Mouse (Mus musculus): ENCODE measurements around the gene Tmeff2. TPM values are rescaled to one million over a fixed set of nuclear protein-coding genes. Genes with fewer than 3 reads are reported as not detected.

Tmeff2 gene
- total RNA-seq, 2 experiments from 2014 or later = 48.1 to 50.0 TPM

GRCm38 (mm10) chr1:50940131-50941039 lies 39.9 kb downstream of the Tmeff2 start:
- no peak for TF ChIP-seq CTCF (IDR thresholded peaks at IDR 0.05)
- Histone ChIP-seq H3K27ac (no peak overlapping the region), H3K4me3 (no peak overlapping the region)
- intact Hi-C loops (cut with DNase I) = no loop called here
- DNase-seq (ENCODE audit: extremely low spot score in 1 of 2, low spot score in 2 of 2) = peak in 1 of 2 experiments; percentile 20

DNA sequence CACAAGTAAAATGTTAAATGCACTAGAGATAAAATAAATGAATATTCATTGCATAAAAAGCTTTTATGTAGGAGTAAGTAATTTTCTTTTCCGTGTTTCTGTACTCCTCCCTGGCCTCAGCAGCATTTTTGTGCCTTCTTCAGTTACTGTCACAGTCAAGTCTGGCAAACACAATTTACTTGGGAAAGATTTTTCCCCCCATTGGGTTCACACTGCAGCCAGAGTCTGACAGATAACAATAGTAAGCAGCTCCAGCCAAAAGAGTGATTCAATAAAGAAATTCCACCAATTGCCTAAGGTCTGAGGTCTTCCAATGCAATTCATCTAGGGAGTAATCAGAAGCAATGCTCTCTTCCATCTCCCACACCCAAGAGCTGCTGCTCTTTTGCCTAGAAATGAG lies 48.1 kb downstream of the Tmeff2 start:
- no peak for DNase-seq (ENCODE audit: extremely low spot score in 1 of 2, low spot score in 2 of 2)
- no peak for TF ChIP-seq CTCF (IDR thresholded peaks at IDR 0.05)
- intact Hi-C loops (cut with DNase I) = no loop called here
- Histone ChIP-seq H3K27ac (no peak overlapping the region), H3K4me3 (no peak overlapping the region)

DNA sequence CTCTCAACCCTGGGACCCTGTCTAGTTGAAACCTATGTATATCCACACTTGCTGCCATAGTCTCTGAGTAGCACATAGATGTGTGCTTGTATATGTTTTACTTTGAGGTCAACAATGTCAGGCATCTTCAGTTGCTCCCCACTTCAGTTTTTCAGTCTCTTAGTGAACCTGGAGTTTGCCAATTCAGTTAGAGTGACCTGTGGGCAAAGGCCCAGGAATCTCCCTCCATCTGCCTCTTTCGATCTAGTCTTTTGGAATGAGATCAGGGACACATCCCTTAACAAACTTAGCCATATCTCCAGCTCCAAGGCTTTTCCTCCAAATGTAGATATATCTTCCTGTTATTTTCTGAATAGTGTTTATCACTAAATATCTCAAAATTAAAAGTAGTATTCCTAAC lies 58.4 kb downstream of the Tmeff2 start:
- intact Hi-C loops (cut with DNase I) = no loop called here
- Histone ChIP-seq H3K27ac (no peak overlapping the region), H3K4me3 (no peak overlapping the region)
- no peak for DNase-seq (ENCODE audit: extremely low spot score in 1 of 2, low spot score in 2 of 2)
- TF ChIP-seq CTCF (IDR thresholded peaks at IDR 0.05) = no peak

GRCm38 (mm10) chr1:50961954-50962648 lies 61.7 kb downstream of the Tmeff2 start:
- TF ChIP-seq CTCF (IDR thresholded peaks at IDR 0.05) = peak; percentile 92
- peak overlapping the region; percentile 29; the same call in 1 of the 2 replicates for H3K4me3 ChIP-seq
- intact Hi-C loops (cut with DNase I) = loop anchor here (1.0 to 10.0 kb wide), 5 partner anchors 230 to 635 kb away; partner anchors contain the start of gene Nabp1
- H3K27ac ChIP-seq = peak overlapping the region; percentile 29
- peak; percentile 56 to 62 for DNase-seq (ENCODE audit: extremely low spot score in 1 of 2, low spot score in 2 of 2)

DNA sequence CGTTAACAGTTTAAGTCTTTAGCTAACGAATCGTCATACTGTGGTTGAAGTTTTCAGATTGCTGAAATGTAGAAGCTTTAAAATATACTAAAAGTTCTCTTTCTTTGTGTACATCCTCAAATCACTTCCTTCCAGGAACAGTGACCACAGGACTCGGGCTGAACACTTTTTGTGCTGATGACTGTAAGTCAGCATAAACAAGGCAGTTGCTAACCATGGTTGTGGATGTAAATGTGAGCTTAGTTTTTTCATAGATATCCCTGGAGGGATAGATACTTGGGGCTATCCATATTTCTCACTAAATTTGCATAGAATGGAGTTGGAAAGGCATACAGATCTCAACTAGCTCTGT lies 62.2 kb downstream of the Tmeff2 start:
- Histone ChIP-seq H3K4me3 (peak overlapping the region; percentile 29; the same call in 1 of the 2 replicates), H3K27ac (no peak overlapping the region)
- no peak for DNase-seq (ENCODE audit: extremely low spot score in 1 of 2, low spot score in 2 of 2)
- intact Hi-C loops (cut with DNase I) = loop anchor here (1.0 to 10.0 kb wide), 5 partner anchors 230 to 635 kb away; partner anchors contain the start of gene Nabp1
- no peak for TF ChIP-seq CTCF (IDR thresholded peaks at IDR 0.05)

- no peak for TF ChIP-seq CTCF (IDR thresholded peaks at IDR 0.05)
- Histone ChIP-seq H3K4me3 (no peak overlapping the region), H3K27ac (peak overlapping the region; percentile 48)
- DNase-seq (ENCODE audit: extremely low spot score in 1 of 2, low spot score in 2 of 2) = no peak
- intact Hi-C loops (cut with DNase I) = loop anchor here (5.0 to 10.0 kb wide), 2 partner anchors 148 to 505 kb away; partner anchors contain the start of gene Nabp1
These were observed 69.2 kb downstream of the Tmeff2 start for GRCm38 (mm10) chr1:50969685-50970084.

- no peak for TF ChIP-seq CTCF (IDR thresholded peaks at IDR 0.05)
- no peak for DNase-seq (ENCODE audit: extremely low spot score in 1 of 2, low spot score in 2 of 2)
- no peak overlapping the region for H3K27ac ChIP-seq
- intact Hi-C loops (cut with DNase I) = no loop called here
- no peak overlapping the region for H3K4me3 ChIP-seq
These were observed 70.4 kb downstream of the Tmeff2 start for GRCm38 (mm10) chr1:50970853-50971252.

DNA sequence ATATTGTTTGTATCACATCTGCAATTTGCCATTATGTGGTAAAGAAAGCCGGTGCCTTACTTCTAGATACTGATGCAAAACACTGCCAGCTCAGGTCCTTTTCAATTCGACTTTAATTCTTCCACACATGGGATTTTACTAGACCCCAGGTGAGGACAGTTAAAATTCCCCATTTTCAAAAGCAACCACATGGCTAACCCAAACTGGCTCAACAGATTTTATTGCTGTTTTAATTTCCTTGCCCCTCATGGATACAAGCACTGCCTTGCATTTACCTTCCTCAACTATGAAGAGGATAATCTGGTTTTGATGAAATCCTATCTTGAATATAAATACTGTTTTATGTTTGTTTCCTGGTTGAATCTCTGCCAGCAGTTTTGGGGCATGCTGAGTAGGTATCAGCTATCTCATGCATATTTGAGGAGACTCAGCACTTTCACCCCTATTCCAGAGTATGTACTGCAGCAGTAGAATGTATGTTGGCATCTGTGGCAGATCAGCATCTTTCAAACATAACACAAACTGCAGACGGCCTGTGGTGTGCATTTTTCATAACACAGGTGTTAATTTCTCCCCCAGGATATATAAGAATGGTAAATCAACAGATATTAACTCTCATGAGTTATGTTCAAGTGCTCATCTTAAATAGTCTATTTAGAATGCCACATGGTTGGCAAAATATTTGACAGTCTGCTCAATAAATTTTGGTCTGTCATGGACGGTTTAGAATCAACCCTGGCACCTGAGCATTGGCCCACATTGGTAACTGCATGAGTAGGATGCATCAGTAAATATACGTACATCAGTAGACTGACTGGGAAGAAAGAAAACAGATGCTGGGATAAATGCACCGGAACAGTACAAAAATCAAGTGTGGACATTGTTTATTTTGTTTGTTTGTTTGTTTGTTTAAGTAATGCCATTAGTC lies 72.3 kb downstream of the Tmeff2 start:
- intact Hi-C loops (cut with DNase I) = no loop called here
- TF ChIP-seq CTCF (IDR thresholded peaks at IDR 0.05) = no peak
- no peak overlapping the region for H3K4me3 ChIP-seq
- DNase-seq (ENCODE audit: extremely low spot score in 1 of 2, low spot score in 2 of 2) = no peak
- no peak overlapping the region for H3K27ac ChIP-seq

DNA sequence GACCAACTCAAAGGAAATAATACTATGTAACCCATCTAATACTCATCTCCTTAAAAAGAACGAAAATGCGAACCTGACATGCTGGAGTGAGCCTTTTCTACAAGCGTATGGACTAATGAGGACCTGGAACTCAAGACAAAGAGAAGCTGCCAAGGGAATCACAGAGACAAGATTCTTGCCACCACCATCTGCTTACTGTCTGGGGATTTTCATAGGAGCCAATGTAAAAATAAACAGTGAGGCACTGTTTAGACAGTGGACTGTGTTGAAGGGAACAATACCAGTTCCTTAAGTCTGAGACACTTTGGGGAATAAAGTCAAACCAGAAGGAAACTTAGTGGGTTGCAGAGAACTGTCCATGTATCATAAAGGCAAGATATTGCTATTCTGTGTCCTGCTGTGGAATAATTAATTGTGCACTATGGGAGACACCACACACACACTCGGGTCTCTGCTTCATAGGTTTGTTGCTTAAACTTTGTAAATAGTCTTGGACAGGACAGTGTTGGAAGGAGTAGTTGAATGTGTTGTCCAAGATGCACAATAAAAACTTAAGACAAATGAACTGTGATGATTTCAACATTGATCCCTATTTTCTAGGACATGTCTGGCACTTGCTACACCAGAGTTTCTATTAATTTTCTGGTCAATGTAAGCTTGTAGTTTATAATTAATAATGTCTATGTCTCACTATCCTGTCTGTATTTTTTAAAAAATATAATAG lies 79.1 kb downstream of the Tmeff2 start:
- DNase-seq (ENCODE audit: extremely low spot score in 1 of 2, low spot score in 2 of 2) = no peak
- intact Hi-C loops (cut with DNase I) = loop anchor here (2.0 to 5.0 kb wide), 6 partner anchors 88 to 353 kb away; no protein-coding TSS in a partner anchor

DNA sequence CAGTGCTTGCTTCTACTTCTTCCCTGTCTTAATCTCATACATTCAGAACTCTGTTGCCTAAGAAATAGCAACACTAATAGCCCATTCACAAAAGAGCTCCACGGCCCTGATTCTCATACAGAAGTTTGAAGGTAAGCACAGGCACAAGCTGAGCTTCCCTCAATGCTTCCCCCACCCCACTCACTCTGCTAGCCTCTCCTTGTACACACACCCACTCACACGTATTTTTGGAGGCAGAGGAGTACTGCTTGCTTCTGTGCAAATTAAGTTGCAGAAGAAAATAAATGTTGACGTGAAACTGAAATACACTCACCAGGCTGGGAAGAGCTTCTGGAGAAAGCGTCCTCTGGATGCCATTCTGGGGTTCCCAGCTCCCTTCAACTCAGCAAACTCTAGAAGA lies 80.1 kb downstream of the Tmeff2 start:
- intact Hi-C loops (cut with DNase I) = loop anchor here (2.0 to 5.0 kb wide), 6 partner anchors 87 to 352 kb away; no protein-coding TSS in a partner anchor
- no peak for TF ChIP-seq CTCF (IDR thresholded peaks at IDR 0.05)

More for the DNA sequence above, 79.1 kb downstream of the Tmeff2 start:
- TF ChIP-seq CTCF (IDR thresholded peaks at IDR 0.05) = no peak
- Histone ChIP-seq H3K4me3 (no peak overlapping the region), H3K27ac (no peak overlapping the region)

More for the DNA sequence above, 80.1 kb downstream of the Tmeff2 start:
- Histone ChIP-seq H3K4me3 (no peak overlapping the region), H3K27ac (peak overlapping the region; percentile 62; the same call in 1 of the 2 replicates)
- DNase-seq (ENCODE audit: extremely low spot score in 1 of 2, low spot score in 2 of 2) = peak; percentile 43 to 46

All from left cerebral cortex, adult 2 months (tissue).